Mouse (Mus musculus): Measurements from ENCODE around the gene Unc45b. TPM values are rescaled to one million over a fixed set of nuclear protein-coding genes. Genes with fewer than 3 reads are reported as not detected.

Gene Unc45b
- total and polyA plus RNA-seq, 3 experiments, result 0.08 to 0.26 TPM; not detected in 1

GRCm38 (mm10) chr11:82890342-82890762, 20.0 kb upstream of the Unc45b start, which contains the start of gene Rad51d (continued):
- peak; percentile 72; the same call in 1 of the 2 replicates for TF ChIP-seq MYC (IDR thresholded peaks at IDR 0.05; ENCODE audit: low read depth, low read length)
- TF ChIP-seq CHD2 (IDR thresholded peaks at IDR 0.05; ENCODE audit: low read length), result 0 out of 2 replicates have a peak, but pooled peaks have one; percentile 11
- TF ChIP-seq USF1 (IDR thresholded peaks at IDR 0.05; ENCODE audit: low read depth, low read length), result no peak
- TF ChIP-seq UBTF (IDR thresholded peaks at IDR 0.05; ENCODE audit: low read depth, low read length), result 0 out of 2 replicates have a peak, but pooled peaks have one; percentile 80
- TF ChIP-seq POLR2A (IDR thresholded peaks at IDR 0.05; ENCODE audit: low read depth, low read length), result peak; percentile 90
- TF ChIP-seq JUND (conservative IDR thresholded peaks at IDR 0.05; ENCODE audit: low read depth, low read length), result no peak
- TF ChIP-seq IRF4 (IDR thresholded peaks at IDR 0.05; ENCODE audit: low read depth, low read length), result peak; percentile 70

DNA sequence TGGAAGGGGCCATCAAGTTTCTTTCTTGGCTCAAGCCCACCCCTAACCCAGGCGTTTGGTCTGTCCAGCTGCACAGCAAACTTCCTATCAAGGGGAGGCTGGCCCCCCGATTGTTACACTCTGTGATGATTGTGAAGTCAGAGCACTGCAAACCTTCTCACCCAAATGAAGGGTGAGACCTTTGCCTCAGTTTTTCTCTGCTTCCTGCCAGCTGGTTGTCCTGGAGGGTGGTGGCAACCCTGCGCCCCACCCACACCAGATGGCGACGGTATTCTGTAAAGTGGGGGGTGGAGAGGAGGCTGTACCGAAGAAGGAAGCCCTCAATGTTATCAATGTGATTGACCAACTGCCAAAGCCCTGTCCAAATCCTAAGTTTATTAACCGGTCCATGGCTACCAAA, 18.4 kb upstream of the Unc45b start, which contains the start of gene Fndc8:
Gene Fndc8, plus strand, starts transcription at position 189 of the 400 bp plus-strand sequence.
- Histone ChIP-seq H3K4me2 (ENCODE audit: insufficient read depth, low read depth, poor library complexity, severe bottlenecking) (no peak within 1 kb of the TSS), H3K27ac (ENCODE audit: insufficient read depth, low read depth) (no peak within 1 kb of the TSS), H3K36me3 (replicated peaks in 1 of 2; ENCODE audit: control insufficient read depth in 1 of 2, insufficient read depth in 1 of 2, low read length in 1 of 2) (peaks cover 3 to 13% of the 10 kb centered on the region in 2 experiments), H3K4me1 (ENCODE audit: control insufficient read depth in 1 of 2, insufficient read depth in 2 of 2) (peaks cover 7 to 19% of the 10 kb centered on the region in 2 experiments), H3K9ac (ENCODE audit: insufficient read depth, low read depth) (no peak within 1 kb of the TSS), H3K4me3 (replicated peaks in 1 of 3; ENCODE audit: low read depth in 2 of 3, low read length in 2 of 3, poor library complexity in 1 of 3) (no peak within 1 kb of the TSS), H3K79me2 (replicated peaks; ENCODE audit: control insufficient read depth, extremely low read depth, insufficient read depth, poor library complexity, severe bottlenecking) (0 out of 2 replicates have a peak, but pooled peaks cover 2% of the 10 kb centered on the region), H3K9me3 (replicated peaks; ENCODE audit: low read length) (peaks cover 4% of the 10 kb centered on the region), H3K27me3 (replicated peaks) (peaks cover 11% of the 10 kb centered on the region)
- in situ Hi-C loops (cut with MboI; ENCODE audit: low pct_ligation_motif_present, low pct_unique_long_range_greater_than_20kb, low sequenced_read_pairs), result no loop called here
- dilution Hi-C loops (cut with MboI; ENCODE audit: extremely low pct_ligation_motif_present, extremely low pct_unique_long_range_greater_than_20kb, low sequenced_read_pairs), result no loop called here
- no peak for DNase-seq (ENCODE audit: extremely low read depth)
- no peak for TF ChIP-seq CHD2 (IDR thresholded peaks at IDR 0.05; ENCODE audit: low read length)
- TF ChIP-seq KAT2A (IDR thresholded peaks at IDR 0.05; ENCODE audit: insufficient replicate concordance, low read length), result no peak
- no peak for TF ChIP-seq ZC3H11A (IDR thresholded peaks at IDR 0.05; ENCODE audit: low read depth, low read length)
- TF ChIP-seq SIN3A (IDR thresholded peaks at IDR 0.05; ENCODE audit: low read length), result no peak
- TF ChIP-seq CHD1 (IDR thresholded peaks at IDR 0.05; ENCODE audit: low read depth, low read length), result no peak
- no peak for TF ChIP-seq RAD21 (IDR thresholded peaks at IDR 0.05; ENCODE audit: low read depth, low read length)
- TF ChIP-seq ZMIZ1 (IDR thresholded peaks at IDR 0.05; ENCODE audit: low read depth, low read length), result no peak
- no peak for TF ChIP-seq HCFC1 (IDR thresholded peaks at IDR 0.05; ENCODE audit: low read depth, low read length)
- TF ChIP-seq ZNF384 (IDR thresholded peaks at IDR 0.05; ENCODE audit: low read depth, low read length), result no peak
- TF ChIP-seq NELFE (IDR thresholded peaks at IDR 0.05; ENCODE audit: low read depth, low read length), result no peak
- TF ChIP-seq BHLHE40 (IDR thresholded peaks at IDR 0.05; ENCODE audit: low read depth, low read length), result no peak
- no peak for TF ChIP-seq MYC (IDR thresholded peaks at IDR 0.05; ENCODE audit: low read depth, low read length)
- no peak for TF ChIP-seq IRF4 (IDR thresholded peaks at IDR 0.05; ENCODE audit: low read depth, low read length)
- no peak for TF ChIP-seq MAX (IDR thresholded peaks at IDR 0.05; ENCODE audit: low read length)
- no peak for TF ChIP-seq GABPA (IDR thresholded peaks at IDR 0.05; ENCODE audit: insufficient replicate concordance, low read depth, low read length)
